Mouse (Mus musculus): ENCODE results near the gene Ola1.
A peak's percentile ranks its signal among the peaks of the same experiment; 100 is the strongest.

Gene Ola1

DNA sequence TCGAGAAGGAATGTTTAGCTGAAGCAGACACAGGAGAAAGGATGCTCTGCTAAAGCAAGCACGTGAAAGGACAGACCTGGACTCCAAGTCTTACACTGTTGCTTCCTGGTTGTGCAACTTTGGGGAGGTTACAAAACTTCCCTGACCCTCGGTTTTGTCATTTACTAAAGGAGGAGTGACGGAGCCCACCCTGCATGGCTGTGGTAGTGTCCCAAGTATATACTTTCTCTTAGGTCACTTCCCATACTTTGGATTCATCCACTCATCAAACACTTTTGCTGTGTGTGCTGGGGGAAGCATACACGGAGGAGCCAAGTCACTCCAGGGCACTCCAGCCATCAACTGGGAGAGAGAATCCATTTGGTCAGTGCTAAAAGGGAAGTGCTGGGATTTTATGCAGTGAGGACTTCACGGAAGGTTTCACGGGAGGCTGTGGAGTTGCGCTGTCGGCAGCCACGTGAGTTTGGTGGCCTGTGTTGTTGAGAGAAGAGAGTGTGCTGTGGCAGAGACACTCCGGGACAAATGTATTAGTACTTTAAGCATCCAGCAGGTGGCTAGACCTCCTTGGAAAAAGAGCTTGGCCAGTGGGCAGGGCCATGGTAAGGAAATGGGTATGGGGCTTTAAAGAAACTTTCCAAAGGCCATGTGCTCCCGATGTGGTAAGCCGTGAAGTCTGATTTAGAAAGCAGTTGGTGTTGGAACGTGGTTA is 154.7 kb downstream of the Ola1 start:
- no peak for DNase-seq (ENCODE audit: low spot score)

DNA sequence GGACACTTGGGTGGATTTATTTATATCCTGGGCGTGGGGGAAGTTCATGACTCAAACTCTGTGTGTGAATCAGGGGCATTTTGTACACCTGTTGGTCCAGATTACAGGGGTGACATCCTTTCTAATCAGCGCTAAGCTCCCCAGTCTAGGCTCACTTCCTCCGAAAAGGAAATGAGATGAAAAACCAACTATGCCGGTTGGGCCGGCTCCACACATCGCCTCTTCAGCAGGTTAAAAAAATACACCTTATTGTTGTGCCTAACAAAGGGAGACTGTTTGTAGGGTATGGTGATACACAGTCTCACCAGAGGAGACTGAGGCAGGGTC is 158.5 kb downstream of the Ola1 start:
- DNase-seq (ENCODE audit: low spot score): no peak

DNA sequence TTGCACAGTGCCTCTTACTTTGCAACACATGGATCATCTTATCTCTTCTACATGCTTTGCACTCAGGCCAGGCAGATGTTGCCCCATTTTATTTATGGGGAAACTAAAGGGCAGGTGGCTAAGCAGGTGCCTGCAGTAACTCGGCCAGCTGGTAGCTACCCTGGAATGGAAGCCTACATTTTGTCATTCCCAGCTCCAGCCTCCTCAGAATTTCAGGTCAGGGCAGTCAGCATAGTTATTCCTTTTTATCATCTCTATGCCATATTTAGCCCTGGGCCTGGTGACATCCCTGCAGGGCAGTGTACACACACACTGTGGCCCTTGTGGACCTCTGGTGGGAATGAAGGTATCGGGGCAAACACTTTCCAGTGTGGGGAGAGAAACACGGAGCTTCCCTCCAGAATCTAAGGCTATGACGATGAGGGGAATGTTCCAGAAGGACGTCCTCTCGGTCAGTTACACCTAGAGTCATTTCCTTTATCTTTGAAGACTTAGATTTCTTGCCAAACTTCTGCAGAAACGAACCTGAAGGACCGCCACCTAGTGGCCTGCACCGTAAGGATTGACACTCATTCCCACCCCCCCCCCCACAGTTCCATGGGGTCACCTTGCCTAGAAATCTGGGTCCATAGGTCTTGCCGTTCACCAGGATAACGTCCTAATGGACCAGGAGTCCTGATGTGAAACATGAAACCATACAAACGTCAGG is 159.0 kb downstream of the Ola1 start:
- peak; percentile 22 for DNase-seq (ENCODE audit: low spot score)

DNA sequence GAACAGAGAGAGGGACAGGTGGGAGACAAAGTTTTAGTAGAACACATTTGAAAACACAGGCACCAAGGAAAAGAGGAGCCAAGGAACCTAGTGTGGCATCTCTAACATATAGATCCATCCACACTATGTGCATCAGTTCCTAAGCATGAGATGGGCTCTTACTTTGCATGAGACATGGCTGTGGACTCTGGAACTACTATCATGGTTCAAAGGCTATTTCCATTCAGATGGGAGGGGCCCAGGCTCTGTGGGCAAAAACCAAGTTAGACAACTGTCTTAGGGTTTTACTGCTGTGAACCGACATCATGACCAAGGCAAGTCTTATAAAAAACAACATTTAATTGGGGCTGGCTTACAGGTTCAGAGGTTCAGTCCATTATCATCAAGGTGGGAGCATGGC is 160.4 kb downstream of the Ola1 start:
- no peak for DNase-seq (ENCODE audit: low spot score)

DNA sequence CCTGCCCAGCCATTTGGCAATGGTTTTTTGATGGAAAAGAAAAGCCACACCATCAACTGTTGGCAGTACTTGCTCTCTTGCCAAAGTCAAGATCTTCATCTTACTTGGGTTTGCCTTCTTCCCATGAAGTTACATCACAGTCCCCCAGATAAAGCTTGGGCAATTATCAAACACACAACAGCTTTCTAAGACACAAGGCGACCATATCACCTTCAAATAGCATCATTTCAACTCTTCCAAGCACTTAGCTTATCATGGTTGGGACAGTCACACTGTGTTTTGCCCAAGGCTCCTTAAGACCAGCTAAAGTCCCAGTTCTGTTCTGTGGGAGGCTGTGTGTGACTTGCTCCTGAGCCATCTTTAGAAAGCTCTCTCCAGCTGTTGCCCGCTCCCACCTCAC is 161.1 kb downstream of the Ola1 start:
- no peak for DNase-seq (ENCODE audit: low spot score)

DNA sequence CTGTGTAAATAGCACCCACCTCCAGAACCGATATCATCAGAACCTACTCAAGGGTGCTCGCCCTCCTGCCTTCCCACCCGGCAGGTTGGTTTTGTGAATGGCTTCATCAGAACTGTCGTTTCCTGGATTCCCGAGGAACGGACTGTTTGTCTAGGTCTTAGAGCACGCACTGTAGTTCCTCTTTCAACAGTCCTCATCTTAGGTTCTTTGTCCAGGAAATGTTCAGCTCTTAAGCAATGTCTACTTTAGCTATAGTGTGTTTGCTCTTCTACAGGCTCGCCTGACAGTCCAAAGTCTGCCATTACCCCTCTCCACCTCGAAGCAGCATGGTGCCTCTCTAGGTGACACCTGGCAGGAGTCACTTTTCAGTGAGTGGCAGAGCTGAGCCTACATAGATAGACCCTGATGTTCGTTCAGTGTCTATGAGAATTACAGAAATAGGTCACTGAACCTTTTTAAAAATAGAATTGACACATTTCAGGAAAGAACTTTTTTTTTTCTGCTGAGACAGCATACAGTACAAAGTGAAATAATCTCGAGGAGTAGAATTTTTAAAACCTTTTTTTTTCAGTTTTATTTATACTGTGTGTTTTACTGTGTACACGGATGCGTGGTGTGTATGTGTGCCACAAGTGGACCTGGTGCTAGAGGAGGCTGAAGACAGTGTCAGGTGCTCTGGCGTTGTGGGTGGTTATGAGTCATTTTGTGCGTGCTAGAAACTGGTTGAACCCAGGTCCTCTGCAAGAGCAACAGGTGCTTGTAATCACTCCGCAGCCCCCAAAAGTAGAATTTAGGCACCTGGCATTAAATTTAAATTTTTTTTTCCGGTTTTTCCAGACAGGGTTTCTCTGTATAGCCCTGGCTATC is 162.4 kb downstream of the Ola1 start:
- DNase-seq (ENCODE audit: low spot score): no peak

DNA sequence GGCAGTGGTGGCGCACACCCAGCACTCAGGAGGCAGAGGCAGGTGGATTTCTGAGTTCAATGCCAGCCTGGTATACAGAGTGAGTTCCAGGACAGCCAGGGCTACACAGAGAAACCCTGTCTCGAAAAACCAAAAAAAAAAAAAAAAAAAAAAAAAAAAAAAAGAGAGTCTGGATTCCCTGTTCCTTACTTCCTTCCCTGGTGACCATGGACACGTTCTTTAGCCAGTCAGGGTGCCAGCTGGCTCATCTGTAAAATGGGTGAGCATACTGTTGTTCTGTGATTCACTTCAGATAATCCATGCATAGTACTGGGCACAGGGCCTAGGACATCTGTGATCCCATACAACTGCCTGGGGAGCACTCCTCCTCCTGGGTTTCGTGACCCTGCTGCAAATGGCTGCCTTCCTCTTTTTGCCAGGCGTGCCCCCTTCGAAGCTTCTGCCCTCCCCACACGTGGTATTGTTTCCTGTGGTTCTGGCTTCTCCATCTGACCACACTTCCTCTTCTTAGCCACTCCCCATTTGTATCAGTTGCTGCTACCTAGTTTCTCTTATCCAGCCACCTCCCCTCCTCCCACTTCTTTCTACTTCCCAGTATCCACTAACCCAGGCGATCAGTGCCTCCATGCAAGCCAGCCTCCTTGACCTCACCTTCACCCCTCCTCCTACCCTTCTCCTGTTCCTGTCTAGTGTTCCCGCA is 164.8 kb downstream of the Ola1 start:
- no peak for DNase-seq (ENCODE audit: low spot score)

DNA sequence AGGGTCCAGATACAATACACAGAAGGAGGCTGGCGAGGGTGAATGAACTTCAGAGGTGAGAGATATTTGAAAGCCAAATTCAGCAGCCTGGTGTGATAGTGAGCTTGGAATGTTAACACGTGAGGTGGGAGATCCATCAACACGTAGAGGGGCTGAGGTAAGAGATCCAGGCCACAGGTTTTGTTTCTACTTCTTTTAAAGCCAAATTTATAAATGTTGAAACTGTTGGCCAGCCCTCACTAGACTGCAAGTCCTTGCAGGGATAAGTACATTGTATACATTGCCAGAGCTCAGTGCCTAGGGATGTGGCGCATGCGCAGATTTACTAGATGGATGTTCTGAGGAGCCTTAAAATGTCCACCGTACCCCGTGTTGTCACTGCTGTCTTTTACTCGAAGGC is 168.3 kb downstream of the Ola1 start:
- DNase-seq (ENCODE audit: low spot score): no peak

DNA sequence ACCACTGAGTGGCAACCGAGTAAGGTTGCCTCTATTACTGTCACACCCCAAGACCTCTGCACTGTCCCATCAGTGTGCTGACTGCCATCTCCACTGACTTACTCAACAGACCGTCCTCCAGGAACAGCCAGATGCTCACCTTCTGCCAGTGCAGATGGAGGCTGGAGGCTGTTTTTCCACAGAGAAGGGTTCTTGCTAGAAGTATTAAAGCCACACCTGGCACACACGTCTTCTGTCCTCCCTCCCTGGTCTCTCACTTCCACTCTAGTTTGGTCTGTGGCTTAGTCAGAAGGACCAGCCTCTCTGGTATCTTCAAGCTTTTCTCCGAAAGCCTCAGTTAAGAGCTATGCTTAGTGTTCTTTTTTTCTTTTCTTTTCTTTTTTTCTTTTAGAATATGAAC is 168.7 kb downstream of the Ola1 start:
- no peak for DNase-seq (ENCODE audit: low spot score)

DNA sequence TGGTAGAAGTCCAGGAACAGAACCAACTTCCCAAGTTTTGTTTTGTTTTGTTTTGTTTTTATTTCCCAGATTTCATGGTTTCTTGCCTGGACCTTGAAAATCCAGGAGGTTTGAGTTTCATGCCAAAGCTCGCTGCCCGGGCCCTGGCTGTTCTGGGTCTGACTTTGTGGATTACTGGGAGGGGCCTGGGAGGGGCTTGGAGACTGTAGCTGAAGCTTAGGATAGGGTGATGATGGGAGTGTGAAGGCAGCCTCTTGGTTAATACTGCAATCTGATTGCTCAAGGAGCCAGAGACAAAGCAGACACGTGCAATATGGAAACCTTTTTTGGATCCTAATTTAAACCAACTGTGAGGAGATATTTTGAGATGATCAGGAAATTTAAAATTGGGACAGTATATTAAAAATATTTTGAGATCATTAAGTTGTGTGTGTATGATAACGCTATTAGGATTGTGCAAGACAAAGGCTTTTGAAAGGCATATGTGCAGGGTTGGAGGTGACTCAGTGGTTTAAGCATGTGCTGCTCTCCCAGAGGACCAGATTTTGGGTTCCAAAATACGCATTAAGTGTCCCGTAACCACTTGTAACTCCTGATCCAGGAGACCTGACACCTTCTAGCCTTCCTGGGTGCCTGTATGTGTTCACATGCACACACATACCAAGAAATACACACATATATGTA is 169.6 kb downstream of the Ola1 start:
- DNase-seq (ENCODE audit: low spot score): no peak

DNA sequence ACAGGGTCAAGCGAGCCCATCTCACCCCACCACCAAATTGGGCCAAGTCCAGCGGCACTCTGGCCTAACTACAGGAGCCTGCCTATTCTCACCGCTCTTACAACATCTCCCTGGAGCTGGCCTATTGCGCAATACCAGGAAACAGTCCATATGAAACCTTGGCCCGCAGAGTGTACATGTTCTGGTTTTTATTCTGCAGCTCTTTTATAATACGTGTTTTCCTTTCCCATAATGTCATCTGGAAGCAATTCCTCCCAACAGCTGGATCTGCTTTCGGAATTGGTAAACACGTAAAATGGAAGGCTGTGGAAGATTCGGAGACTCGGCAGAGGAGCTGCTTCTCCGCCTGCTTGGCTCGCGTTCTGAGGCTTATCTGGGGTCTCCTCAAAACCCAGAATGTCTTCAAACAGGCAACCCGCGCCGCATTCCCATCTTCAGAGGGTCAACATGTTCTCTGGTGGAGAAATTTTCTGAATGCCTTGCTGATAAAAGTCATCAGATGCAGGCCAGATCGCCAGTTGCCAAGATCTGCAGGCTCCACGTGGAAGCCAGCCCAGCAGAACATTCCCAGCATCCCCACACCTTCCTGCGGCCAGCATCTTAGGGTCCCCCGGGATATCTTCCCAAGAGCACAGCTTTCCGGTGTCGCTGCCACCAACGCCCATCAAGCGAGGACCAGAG is 171.5 kb downstream of the Ola1 start:
- DNase-seq (ENCODE audit: low spot score): peak; percentile 37

DNA sequence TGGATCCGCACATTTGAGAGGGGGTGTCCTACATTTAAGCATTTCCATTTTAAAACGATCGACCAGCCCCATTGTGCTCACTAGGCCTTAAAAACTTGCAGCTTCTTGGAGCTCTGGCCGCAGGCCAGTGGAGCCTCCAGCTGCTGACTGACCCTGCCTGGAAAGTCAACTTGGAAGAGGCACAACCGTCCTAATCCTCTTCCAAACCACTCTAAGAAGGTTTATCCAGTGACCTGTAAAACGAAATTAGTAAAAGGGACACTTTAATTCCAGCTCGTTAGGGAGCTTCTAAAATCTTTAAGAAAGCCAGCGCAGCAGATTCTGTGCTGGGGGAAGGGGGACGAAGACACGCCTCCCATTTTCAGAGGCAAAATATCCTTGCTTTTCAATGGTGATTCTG is 172.1 kb downstream of the Ola1 start:
- DNase-seq (ENCODE audit: low spot score): peak; percentile 31

DNA sequence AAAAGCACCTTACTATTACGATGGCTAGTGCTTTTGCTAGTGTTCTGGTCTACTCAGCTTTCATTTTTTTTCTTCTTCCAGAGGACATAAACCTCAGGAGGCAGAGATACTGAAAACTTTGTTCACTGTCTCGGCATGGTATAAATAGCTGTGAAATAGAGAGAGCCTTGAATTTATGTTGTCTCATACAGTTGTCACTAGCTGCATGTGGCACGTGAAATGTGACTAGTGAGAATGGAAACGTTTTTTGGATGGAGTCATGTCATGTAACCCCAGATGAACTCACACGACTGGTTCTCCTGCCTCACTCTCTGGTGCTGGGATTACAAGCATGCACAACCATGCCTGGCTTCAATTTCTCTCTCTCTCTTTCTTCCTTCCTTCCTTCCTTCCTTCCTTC is 173.2 kb downstream of the Ola1 start:
- no peak for DNase-seq (ENCODE audit: low spot score)

All from urinary bladder, postnatal 25 days (tissue).